Mouse (Mus musculus) kidney, postnatal 0 days (tissue): ENCODE measurements at regions not wholly inside any gene's neighbourhood (a gene's known extent, or its start where the extent isn't known, plus 50 kb on each side); places are given as distances from the start of the nearest gene placed in this dataset.

Experiments used
- ATAC-seq: fragments of 200-750 bp; cut with Nextera tagmentation; replicated peaks from 2 replicates; pipeline ENCODE4 v1.8.0; 2017; ENCODE audit warnings: low read depth, moderate number of reproducible peaks, moderate TSS enrichment, moderate library complexity; ENCODE audit not compliant: low FRiP score
- DNase-seq: peaks from one replicate; pipeline ENCODE4 v3.0.0-alpha.2; 2016; ENCODE audit warnings: low spot score
- H3K27ac ChIP-seq: fragments of 300-500 bp; sonication (generic); 2 replicates; pipeline ENCODE4 v1.5.1; 2014; ENCODE audit warnings: mild to moderate bottlenecking
- H3K27me3 ChIP-seq: fragments of 300-500 bp; sonication (generic); 2 replicates; pipeline ENCODE4 v1.6.1; 2014; ENCODE audit warnings: low read length, mixed read lengths; ENCODE audit not compliant: insufficient read depth
- H3K36me3 ChIP-seq: fragments of 300-500 bp; sonication (generic); 2 replicates; pipeline ENCODE4 v1.6.1; 2014; ENCODE audit warnings: low read length, mixed read lengths; ENCODE audit not compliant: insufficient read depth
- H3K4me1 ChIP-seq: fragments of 300-500 bp; sonication (generic); replicated peaks from 2 replicates; pipeline ENCODE4 v1.6.1; 2014; ENCODE audit warnings: antibody characterized with exemption, low read length, mixed read lengths; ENCODE audit not compliant: insufficient read depth
- H3K4me2 ChIP-seq: fragments of 300-500 bp; sonication (generic); 2 replicates; pipeline ENCODE4 v1.6.1; 2014; ENCODE audit warnings: mild to moderate bottlenecking, low read length, moderate library complexity, mixed read lengths
- H3K4me3 ChIP-seq: fragments of 300-500 bp; sonication (generic); replicated peaks from 2 replicates; pipeline ENCODE4 v1.5.1; 2014; ENCODE audit warnings: low read depth, low read length
- H3K9ac ChIP-seq: fragments of 300-500 bp; sonication (generic); 2 replicates; pipeline ENCODE4 v1.6.1; 2014; ENCODE audit warnings: low read depth, low read length
- H3K9me3 ChIP-seq: fragments of 300-500 bp; sonication (generic); replicated peaks from 2 replicates; pipeline ENCODE4 v1.6.1; 2016; ENCODE audit warnings: low read length, inconsistent platforms, mixed read lengths
- CTCF ChIP-seq: IDR thresholded peaks from 2 replicates; pipeline ENCODE4 v1.5.1; 2016; ENCODE audit warnings: antibody characterized with exemption, low read depth, mild to moderate bottlenecking, moderate library complexity
- WGBS: fragments of 180-500 bp; shearing (Covaris S2); extraction: QIAGEN DNeasy Blood & Tissue Kit; methylation state at CpG from one replicate; pipeline ENCODE4 v1.1.7; 2014; 5-methylcytosine and 5-hydroxymethylcytosine counted together

GRCm38 (mm10) chr9:8443315-8443714 is 100.6 kb upstream of the Trpc6 start:
- Histone ChIP-seq H3K4me2 (no peak overlapping the region), H3K9me3 (no peaks in the 10 kb centered on the region), H3K27ac (no peak overlapping the region), H3K9ac (no peak overlapping the region), H3K36me3 (no peaks in the 10 kb centered on the region), H3K27me3 (no peaks in the 10 kb centered on the region), H3K4me1 (no peaks in the 10 kb centered on the region), H3K4me3 (no peak overlapping the region)
- no peak for DNase-seq
- no peak for TF ChIP-seq CTCF
- WGBS: 67% methylated on average over 2 of the region's 2 CpGs
- no peak for ATAC-seq

- Histone ChIP-seq H3K4me2 (no peak overlapping the region), H3K27me3 (no peaks in the 10 kb centered on the region), H3K27ac (no peak overlapping the region), H3K4me1 (no peaks in the 10 kb centered on the region), H3K9ac (no peak overlapping the region), H3K36me3 (no peaks in the 10 kb centered on the region), H3K9me3 (no peaks in the 10 kb centered on the region), H3K4me3 (no peak overlapping the region)
- ATAC-seq: no peak
- TF ChIP-seq CTCF: no peak
- DNase-seq: no peak
Measured at GRCm38 (mm10) chr9:8451471-8451870, 92.5 kb upstream of the Trpc6 start.

GRCm38 (mm10) chr9:8453591-8453990 is 90.4 kb upstream of the Trpc6 start:
- Histone ChIP-seq H3K4me3 (no peak overlapping the region), H3K36me3 (no peaks in the 10 kb centered on the region), H3K27ac (no peak overlapping the region), H3K9ac (no peak overlapping the region), H3K4me2 (no peak overlapping the region), H3K9me3 (no peaks in the 10 kb centered on the region), H3K27me3 (no peaks in the 10 kb centered on the region), H3K4me1 (no peaks in the 10 kb centered on the region)
- no peak for TF ChIP-seq CTCF
- ATAC-seq: no peak
- DNase-seq: no peak

- no peak overlapping the region for H3K27ac ChIP-seq
- 0 out of 2 replicates have a peak, but pooled peaks have one; percentile 59 for ATAC-seq
- H3K4me2 ChIP-seq: no peak overlapping the region
- H3K36me3 ChIP-seq: no peaks in the 10 kb centered on the region
- H3K9me3 ChIP-seq: no peaks in the 10 kb centered on the region
- DNase-seq: peak; percentile 69
- H3K27me3 ChIP-seq: no peaks in the 10 kb centered on the region
- H3K4me1 ChIP-seq: no peaks in the 10 kb centered on the region
- H3K9ac ChIP-seq: no peak overlapping the region
- no peak for TF ChIP-seq CTCF
- H3K4me3 ChIP-seq: no peak overlapping the region
Measured at GRCm38 (mm10) chr9:8454557-8454956, 89.4 kb upstream of the Trpc6 start.

- WGBS: 58% methylated on average over 1 of the region's 1 CpGs
- H3K9me3 ChIP-seq: no peaks in the 10 kb centered on the region
- TF ChIP-seq CTCF: no peak
- H3K27me3 ChIP-seq: no peaks in the 10 kb centered on the region
- H3K27ac ChIP-seq: no peak overlapping the region
- ATAC-seq (no peak), DNase-seq (no peak)
- no peak overlapping the region for H3K9ac ChIP-seq
- H3K4me2 ChIP-seq: no peak overlapping the region
- no peak overlapping the region for H3K4me3 ChIP-seq
- no peaks in the 10 kb centered on the region for H3K36me3 ChIP-seq
- no peaks in the 10 kb centered on the region for H3K4me1 ChIP-seq
Measured at GRCm38 (mm10) chr9:8459084-8459571, 84.8 kb upstream of the Trpc6 start.

GRCm38 (mm10) chr9:8461737-8462136 is 82.2 kb upstream of the Trpc6 start:
- no peak for ATAC-seq

GRCm38 (mm10) chr9:8462881-8463280 is 81.1 kb upstream of the Trpc6 start:
- ATAC-seq (no peak), DNase-seq (no peak)
- no peaks in the 10 kb centered on the region for H3K9me3 ChIP-seq
- no peaks in the 10 kb centered on the region for H3K36me3 ChIP-seq
- no peak overlapping the region for H3K27ac ChIP-seq
- H3K27me3 ChIP-seq: no peaks in the 10 kb centered on the region
- H3K9ac ChIP-seq: no peak overlapping the region
- no peaks in the 10 kb centered on the region for H3K4me1 ChIP-seq
- no peak overlapping the region for H3K4me2 ChIP-seq
- H3K4me3 ChIP-seq: no peak overlapping the region
- TF ChIP-seq CTCF: no peak
- WGBS: 66% methylated on average over 5 of the region's 5 CpGs

More at GRCm38 (mm10) chr9:8461737-8462136, 82.2 kb upstream of the Trpc6 start:
- no peak for TF ChIP-seq CTCF
- H3K36me3 ChIP-seq: no peaks in the 10 kb centered on the region
- H3K9me3 ChIP-seq: no peaks in the 10 kb centered on the region
- H3K9ac ChIP-seq: no peak overlapping the region
- H3K27ac ChIP-seq: no peak overlapping the region
- H3K4me3 ChIP-seq: no peak overlapping the region
- no peak overlapping the region for H3K4me2 ChIP-seq
- no peaks in the 10 kb centered on the region for H3K27me3 ChIP-seq
- no peak for DNase-seq
- no peaks in the 10 kb centered on the region for H3K4me1 ChIP-seq
